Mouse (Mus musculus): ENCODE data around the gene Rptor.

- no peak for TF ChIP-seq EP300 (IDR thresholded peaks at IDR 0.05; ENCODE audit: low read depth)
- no peak for TF ChIP-seq CTCF (IDR thresholded peaks at IDR 0.05; ENCODE audit: low read depth)
These were observed 79.6 kb downstream of the Rptor start for GRCm38 (mm10) chr11:119682285-119682684.

All from liver, postnatal 0 days (tissue).